Mouse (Mus musculus) fat pad, adult 2 months (tissue): ENCODE measurements around the gene Zfp128.
"Not testable (repeated sequence)": the region's sequence is repeated elsewhere in the genome, so short reads cannot be mapped to it uniquely, and the experiment has no call there.

Experiments used
- DNase-seq: peaks from one replicate; pipeline ENCODE4 v3.0.0-alpha.2; 2011; ENCODE audit warnings: low read depth, low spot score; ENCODE audit errors: extremely low read depth

Gene Zfp128

GRCm38 (mm10) chr7:12880911-12881660 lies at the start of gene Zfp128:
Zfp128 (plus strand) TSS chr7:12881177.
- peak; percentile 66 for DNase-seq

DNA sequence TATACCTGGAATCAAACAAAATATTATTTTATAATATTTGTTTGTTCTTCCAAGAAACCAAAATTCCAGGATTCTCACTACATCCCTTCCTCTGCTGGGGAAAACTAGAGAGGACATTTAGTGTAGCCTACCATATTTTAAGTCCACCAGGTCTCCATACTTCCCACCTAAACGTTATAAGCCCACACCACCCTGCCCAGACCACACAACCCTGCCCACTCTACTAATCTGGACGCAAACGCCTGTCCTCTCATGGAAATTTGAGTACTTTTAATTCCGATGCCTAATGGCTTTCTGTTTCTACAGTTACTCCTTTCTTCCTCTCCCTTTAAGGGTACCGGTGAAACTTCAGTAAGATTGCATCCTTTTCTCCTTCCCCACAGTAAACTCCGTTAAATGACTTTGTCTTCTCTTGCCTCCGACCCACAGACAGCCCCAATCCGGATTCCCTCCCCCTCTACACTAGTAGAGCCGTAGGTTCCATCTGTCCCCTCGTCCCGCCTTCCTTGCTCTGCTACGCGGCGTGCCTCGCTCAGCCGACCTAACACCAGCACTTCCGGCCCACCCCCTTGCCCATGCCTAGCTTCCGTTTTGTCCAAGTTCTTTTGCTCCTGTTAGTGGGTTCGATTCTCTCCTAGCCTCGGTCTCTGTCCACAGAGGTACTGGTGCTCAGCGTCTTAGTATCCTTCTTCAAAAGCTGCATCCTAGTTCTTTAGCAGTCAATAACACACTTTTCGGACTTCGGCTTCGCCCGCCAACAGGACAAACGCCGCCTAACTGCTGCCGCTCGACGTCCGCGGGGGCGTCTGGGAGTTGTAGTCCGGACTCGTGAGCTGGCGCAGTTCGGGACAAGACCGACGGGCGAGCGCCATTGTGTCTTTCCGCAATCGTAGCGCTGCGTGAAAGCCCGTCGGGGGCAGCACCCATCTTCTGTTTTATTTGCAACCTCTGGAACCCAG lies 46.5 kb upstream of the Zfp128 start, which contains the start of gene Zfp110:
Zfp110 (plus strand) TSS at position 600 of the 959 bp plus-strand sequence.
- peak; percentile 30 for DNase-seq

GRCm38 (mm10) chr7:12835193-12835671 lies 45.7 kb upstream of the Zfp128 start:
- no peak for DNase-seq

DNA sequence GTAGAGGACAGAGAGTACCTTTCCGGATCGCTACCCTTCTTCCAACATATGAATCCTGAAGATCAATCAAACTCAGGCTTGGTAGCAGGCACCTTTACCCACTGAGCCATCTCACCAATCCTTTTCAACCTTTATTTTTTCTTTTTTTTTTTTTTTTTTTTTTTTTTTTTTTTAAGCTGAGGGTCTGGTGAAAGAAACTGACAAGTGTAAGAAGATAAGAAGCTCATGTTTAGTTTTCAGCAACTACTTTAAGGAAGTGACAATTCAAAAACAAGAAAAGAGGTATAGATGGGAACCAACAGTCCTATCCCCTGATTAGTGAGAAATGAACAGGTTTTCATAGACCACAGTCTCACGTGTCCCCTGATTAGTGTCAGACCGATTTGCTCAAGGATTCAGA lies 45.2 kb upstream of the Zfp128 start:
- no peak for DNase-seq

GRCm38 (mm10) chr7:12874301-12874700 lies 6.7 kb upstream of the Zfp128 start:
- DNase-seq = no peak

DNA sequence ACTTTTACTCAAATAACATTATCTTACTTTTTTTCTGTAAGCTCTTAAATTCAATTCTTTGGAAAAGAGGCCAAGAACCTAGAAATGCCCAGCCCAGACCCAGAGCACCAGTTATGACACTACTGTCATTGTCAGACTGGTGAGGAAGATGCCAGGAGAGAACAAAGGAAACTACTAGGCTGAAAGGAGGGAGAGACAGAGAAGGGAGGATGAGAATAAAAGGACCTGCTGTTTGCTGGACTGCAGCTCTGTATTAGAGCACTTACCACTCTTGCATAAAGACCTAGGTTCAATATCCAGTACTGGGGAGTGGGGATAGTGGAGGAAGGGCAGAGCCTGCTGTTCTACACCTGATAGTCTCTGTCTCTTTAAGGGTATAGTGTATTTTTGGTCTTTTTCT lies 941 bp upstream of the Zfp128 start:
- no peak for DNase-seq

GRCm38 (mm10) chr7:12880497-12880896 lies 480 bp upstream of the Zfp128 start:
- not testable (repeated sequence) for DNase-seq

DNA sequence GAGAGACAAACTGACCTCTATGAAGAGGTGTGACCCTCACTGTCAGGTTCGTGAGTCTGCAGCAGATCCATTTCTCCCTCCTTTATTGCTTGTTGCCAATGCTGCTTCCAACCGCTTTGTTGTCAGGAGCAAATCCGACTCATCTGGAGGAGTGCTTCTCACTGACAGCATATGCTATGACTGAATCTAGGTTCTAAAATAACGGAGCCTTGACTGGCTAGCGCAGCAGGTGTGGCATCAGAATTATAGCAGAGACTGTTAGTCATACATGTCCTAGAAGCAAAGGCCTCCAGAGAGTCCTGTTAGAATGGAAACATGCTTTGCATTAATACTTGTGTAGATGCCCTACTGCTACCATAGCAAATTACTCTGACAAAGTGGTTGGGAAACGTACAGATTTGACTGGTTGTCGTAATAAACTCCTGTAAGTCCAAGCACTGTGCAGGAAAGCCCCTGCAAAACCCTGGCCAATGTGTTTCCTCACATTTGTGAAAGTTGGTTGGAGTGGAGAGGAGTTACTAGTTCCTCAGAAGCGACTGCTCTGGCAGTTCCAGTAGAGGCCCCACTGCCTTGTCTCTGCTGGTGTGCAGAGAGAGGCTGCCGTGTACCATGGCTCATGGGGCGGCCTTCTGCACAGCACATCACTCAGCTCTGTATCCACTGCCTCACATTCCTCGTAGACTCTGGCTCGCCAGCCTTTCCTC lies 5.7 kb downstream of the Zfp128 start:
- no peak for DNase-seq

GRCm38 (mm10) chr7:12887585-12887984 lies 6.6 kb downstream of the Zfp128 start:
- DNase-seq = no peak

DNA sequence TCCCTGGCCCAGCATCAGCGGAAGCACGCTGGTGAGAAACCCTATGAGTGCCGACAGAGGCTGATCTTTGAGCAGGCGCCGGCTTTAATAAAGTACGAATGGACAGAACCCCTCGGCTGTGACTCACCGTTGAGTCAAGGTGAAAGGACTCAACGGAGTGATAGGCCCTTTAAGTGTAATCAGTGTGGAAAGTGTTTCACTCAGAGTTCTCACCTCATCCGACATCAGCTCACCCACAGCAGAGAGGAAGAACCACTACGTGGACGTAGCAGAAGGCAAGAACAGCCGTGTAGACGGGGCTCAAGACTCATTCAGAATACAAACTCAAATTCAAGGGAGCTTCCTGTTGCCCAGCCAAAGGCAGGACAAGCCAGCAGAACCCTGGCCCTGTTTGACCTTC lies 10.0 kb downstream of the Zfp128 start:
- DNase-seq = no peak

DNA sequence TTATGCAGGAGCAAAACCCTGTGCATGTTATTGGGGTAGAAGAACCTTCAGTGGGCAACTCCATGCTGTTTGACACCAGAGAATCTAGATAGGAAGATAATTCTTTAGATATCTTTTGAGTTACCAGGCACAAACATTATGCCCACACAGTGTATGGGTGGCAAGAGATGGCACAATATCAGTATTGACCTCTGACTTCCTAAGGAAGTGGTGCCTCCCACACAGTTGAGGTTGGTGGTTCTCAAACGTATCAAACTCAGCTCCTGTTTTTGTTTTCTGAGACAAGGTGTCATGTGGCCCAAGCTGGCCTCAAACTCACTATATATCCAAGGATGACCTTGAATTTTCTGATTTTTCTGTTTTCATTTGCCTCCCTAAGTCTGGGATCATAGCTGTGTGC lies 10.4 kb downstream of the Zfp128 start:
- no peak for DNase-seq

- DNase-seq = peak; percentile 68
Observed at GRCm38 (mm10) chr7:12897655-12898410, 16.9 kb downstream of the Zfp128 start, which contains the start of gene Zscan22. Zscan22 (plus strand) TSS chr7:12897815.

DNA sequence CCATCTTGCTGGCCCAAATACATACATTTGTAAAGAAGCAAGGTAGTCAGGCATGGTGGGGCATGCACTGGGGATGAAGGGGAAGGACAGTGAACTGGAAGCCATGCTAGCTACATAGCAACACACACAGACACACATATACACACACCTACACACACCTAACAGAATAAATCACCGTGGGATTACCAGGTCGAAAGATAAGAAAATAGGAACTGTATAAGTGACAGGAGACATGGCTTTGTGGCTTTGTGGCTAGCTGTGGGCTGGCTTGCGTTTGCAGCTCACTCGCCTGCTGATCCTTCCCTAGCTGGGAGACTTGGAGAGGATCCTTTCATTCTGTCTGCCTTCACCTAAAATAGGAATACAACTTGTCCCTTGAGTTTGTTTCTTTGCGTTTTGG lies 20.5 kb downstream of the Zfp128 start:
- DNase-seq = no peak

- no peak for DNase-seq
Observed at GRCm38 (mm10) chr7:12903623-12904022, 22.6 kb downstream of the Zfp128 start.

DNA sequence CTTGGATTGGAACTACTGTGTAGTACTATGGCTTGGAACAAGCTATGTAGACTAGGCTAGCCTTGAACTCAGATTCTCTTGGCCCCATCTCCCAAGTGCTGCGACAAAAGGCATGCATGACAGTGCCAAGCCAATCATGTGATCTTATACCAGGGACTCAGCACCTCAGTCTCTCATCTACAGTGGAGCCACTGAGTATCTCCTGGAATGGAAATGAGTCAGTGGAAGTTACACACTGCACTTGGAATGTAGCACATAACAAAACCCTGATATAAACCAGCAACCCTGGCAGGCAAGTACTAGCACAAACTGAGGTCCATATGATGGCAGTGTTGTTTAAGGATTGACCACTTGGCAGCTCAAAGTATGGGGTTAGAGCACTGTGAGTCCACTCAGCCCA lies 24.2 kb downstream of the Zfp128 start:
- no peak for DNase-seq

- DNase-seq = no peak
Observed at GRCm38 (mm10) chr7:12909498-12909962, 28.6 kb downstream of the Zfp128 start.

DNA sequence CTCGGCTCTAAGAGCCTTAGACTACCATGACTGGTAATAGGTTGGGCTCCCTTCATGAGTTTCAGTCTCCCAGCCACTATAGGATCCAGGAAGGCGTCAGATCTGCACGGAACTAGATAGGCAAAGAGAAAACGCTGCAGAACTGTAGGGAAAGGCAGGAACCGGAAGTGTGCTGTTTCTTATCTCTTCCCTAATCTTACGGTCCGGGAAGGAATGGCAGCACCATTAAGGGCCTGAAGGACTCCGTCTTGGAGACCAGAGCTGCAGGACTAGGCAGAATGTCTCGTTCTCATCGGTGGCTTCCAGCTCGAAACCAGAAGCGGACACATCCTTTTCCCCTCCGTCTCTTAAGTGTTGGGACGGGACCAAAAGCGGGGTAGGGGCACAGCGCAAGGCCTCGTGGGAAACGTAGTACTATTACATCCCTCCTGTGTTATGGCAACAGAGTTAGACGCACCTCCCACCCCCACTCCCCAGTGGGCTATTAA lies 29.2 kb downstream of the Zfp128 start:
- no peak for DNase-seq

DNA sequence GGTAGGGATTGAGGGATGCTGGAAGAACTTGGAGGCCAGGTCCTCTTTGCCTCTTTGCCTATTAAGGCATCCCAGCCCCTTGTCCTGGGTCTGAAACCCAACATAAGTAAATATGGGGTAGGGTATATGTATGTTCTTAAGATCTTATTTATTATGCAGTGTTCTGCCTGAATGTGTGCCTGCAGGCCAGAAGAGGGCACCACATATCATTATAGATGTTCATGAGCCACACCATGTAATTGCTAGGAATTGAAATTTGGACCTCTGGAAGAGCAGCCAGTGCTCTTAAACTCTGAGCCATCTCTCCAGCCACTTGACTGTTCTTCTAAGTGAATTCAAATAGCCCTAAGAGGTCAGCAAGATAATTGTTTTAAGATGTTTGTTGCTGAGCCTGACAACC lies 32.6 kb downstream of the Zfp128 start:
- no peak for DNase-seq

DNA sequence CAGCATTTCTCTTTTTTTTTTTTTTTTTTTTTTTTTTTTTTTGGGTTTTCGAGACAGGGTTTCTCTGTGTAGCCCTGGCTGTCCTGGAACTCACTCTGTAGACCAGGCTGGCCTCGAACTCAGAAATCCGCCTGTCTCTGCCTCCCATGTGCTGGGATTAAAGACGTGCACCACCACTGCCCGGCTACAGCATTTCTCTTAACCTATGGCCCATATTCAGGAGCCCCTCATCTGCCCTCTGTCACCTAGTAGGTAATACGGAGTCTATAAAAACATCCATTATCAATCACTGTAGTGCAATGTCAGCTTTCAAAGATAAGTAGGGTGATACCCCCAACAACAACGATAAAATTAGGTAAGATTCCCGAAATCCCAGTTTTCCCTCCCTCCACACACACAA lies 39.5 kb downstream of the Zfp128 start:
- not testable (repeated sequence) for DNase-seq

DNA sequence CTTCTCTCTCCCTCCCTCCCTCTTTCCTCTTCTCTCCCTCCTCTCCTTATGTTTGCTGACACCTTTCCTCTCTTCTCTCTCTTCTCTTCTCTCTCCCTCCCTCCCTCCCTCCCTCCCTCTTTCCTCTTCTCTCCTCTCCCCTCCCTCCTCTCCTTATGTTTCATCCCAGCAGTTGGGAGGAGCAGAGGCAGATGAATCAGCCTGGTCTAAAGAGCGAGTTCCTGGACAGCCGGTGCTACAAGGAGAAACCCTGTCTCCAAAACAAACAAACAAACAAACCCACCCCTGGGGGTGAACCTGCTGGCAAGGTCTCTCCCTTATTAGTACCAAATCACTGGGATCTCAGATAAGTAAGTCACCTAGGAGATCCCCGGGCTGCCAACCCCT lies 40.3 kb downstream of the Zfp128 start:
- DNase-seq = no peak
